Mouse (Mus musculus) limb, embryonic 14.5 days (tissue): Measurements from ENCODE around the gene Hsd11b2. TPM values are rescaled to one million over a fixed set of nuclear protein-coding genes. Genes with fewer than 3 reads are reported as not detected.
A peak's percentile ranks its signal among the peaks of the same experiment; 100 is the strongest.

ENCODE experiments used
- ATAC-seq: fragments of 200-750 bp; cut with Nextera tagmentation; 2 replicates; pipeline ENCODE4 v1.8.0; 2017; ENCODE audit warnings: low read depth, moderate number of reproducible peaks, moderate TSS enrichment; ENCODE audit not compliant: low FRiP score
- DNase-seq: peaks from one replicate; pipeline ENCODE4 v3.0.0-alpha.2; 2015; ENCODE audit warnings: low spot score
- H3K27ac ChIP-seq: fragments of 300-500 bp; sonication (generic); replicated peaks from 2 replicates; pipeline ENCODE4 v1.5.1; 2014; ENCODE audit warnings: low read depth, mild to moderate bottlenecking, low read length, moderate library complexity, mixed read lengths
- H3K27me3 ChIP-seq: fragments of 300-500 bp; sonication (generic); 2 replicates; pipeline ENCODE4 v1.6.1; 2014; ENCODE audit warnings: low read length, mixed read lengths; ENCODE audit not compliant: control insufficient read depth, insufficient read depth
- H3K36me3 ChIP-seq: fragments of 300-500 bp; sonication (generic); 2 replicates; pipeline ENCODE4 v1.6.1; 2014; ENCODE audit warnings: mild to moderate bottlenecking, low read length, moderate library complexity, mixed read lengths; ENCODE audit not compliant: control insufficient read depth, insufficient read depth
- H3K4me1 ChIP-seq: fragments of 300-500 bp; sonication (generic); 2 replicates; pipeline ENCODE4 v1.6.1; 2014; ENCODE audit warnings: antibody characterized with exemption, low read length, mixed read lengths; ENCODE audit not compliant: control insufficient read depth, insufficient read depth
- H3K4me2 ChIP-seq: fragments of 300-500 bp; sonication (generic); replicated peaks from 2 replicates; pipeline ENCODE4 v1.6.1; 2014; ENCODE audit warnings: low read depth, mild to moderate bottlenecking, low read length, moderate library complexity; ENCODE audit not compliant: severe bottlenecking
- H3K4me3 ChIP-seq: fragments of 300-500 bp; sonication (generic); replicated peaks from 2 replicates; pipeline ENCODE4 v1.5.1; 2014; ENCODE audit warnings: low read length
- H3K9ac ChIP-seq: fragments of 300-500 bp; sonication (generic); 2 replicates; pipeline ENCODE4 v1.6.1; 2014; ENCODE audit warnings: mild to moderate bottlenecking, low read depth, low read length, moderate library complexity; ENCODE audit not compliant: severe bottlenecking
- H3K9me3 ChIP-seq: fragments of 300-500 bp; sonication (generic); 2 replicates; pipeline ENCODE4 v1.6.1; 2016; ENCODE audit warnings: low read length; ENCODE audit not compliant: control insufficient read depth
- POLR2A ChIP-seq: fragments of 200-500 bp; IDR thresholded peaks from 2 replicates; pipeline ENCODE4 v1.8.0; 2012; ENCODE audit warnings: inconsistent platforms, mild to moderate bottlenecking, moderate library complexity, borderline replicate concordance; ENCODE audit not compliant: insufficient read depth, insufficient read length; ENCODE audit errors: extremely low read depth
- WGBS: fragments of 180-500 bp; shearing (Covaris S2); extraction: QIAGEN DNeasy Blood & Tissue Kit; methylation state at CpG from one replicate; pipeline ENCODE4 v1.1.7; 2014; 5-methylcytosine and 5-hydroxymethylcytosine counted together
- polyA plus RNA-seq, 2 experiments: library from polyadenylated mRNA; depleted of rRNA in 1 of 2; stranded (reverse) in 1 of 2; unstranded in 1 of 2; fragments of >200 nt; fragmentation: Nextera tagmentation in 1 of 2; extraction: Ambion mirVana in 1 of 2; gene quantifications; 2 replicates each; pipeline versions ENCODE4 v1.2.1 to v1.2.3; 2012 to 2014

The Hsd11b2 gene
- 3.3 and 6.4 TPM in 2 replicates for polyA plus RNA-seq (2012; rRNA removed)
- polyA plus RNA-seq (2014; fragmentation: Nextera tagmentation; extraction: Ambion mirVana) = 1.7 and 2.2 TPM in 2 replicates

DNA sequence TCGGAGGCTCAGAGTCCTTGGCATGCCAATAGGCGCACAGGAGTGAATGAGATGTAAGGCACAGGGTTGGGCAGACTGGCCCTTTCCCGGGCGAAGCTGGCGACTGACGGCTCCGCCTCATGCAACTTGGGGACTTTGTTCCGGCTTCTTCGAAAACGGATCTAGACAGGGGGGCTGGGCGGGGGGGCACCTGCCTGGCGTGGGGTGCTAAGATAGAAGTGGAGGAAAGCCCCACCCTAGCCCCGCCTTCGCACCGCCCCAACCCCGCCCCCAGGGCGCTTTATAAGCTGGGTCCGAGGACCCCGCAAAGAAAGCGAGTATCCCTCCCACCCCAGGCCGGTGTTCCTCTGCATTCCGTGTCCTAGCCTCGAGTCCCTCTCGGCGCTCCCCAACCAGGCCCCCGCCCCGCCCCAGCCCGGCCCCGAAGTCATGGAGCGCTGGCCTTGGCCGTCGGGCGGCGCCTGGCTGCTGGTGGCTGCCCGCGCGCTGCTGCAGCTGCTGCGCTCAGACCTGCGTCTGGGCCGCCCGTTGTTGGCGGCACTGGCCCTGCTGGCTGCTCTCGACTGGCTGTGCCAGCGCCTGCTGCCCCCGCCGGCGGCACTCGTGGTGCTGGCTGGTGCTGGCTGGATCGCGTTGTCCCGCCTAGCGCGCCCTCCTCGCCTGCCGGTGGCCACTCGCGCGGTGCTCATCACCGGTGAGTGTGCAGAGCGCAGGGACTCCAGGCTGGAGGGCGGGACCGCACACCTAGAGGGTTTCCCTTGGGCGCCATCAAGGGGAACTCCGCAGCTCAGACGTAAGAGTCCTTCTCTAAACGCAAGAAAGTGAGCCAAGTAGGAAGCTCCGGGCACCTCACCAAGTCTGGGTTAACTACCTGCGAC is at the start of gene Hsd11b2:
Hsd11b2 (plus strand) TSS at position 320 of the 878 bp plus-strand sequence.
- ATAC-seq (peak; percentile 51), DNase-seq (peak; percentile 27)
- no peak for TF ChIP-seq POLR2A
- Histone ChIP-seq H3K27me3 (no peaks in the 10 kb centered on the region), H3K4me2 (peak within 1 kb of the TSS; percentile 97), H3K4me3 (peak within 1 kb of the TSS; percentile 56), H3K9ac (peak within 1 kb of the TSS; percentile 62), H3K9me3 (no peaks in the 10 kb centered on the region), H3K36me3 (peaks cover 15% of the 10 kb centered on the region), H3K4me1 (peaks cover 34% of the 10 kb centered on the region), H3K27ac (peak within 1 kb of the TSS; percentile 61)
- WGBS = under 1% methylated on average over 54 of the region's 68 CpGs

DNA sequence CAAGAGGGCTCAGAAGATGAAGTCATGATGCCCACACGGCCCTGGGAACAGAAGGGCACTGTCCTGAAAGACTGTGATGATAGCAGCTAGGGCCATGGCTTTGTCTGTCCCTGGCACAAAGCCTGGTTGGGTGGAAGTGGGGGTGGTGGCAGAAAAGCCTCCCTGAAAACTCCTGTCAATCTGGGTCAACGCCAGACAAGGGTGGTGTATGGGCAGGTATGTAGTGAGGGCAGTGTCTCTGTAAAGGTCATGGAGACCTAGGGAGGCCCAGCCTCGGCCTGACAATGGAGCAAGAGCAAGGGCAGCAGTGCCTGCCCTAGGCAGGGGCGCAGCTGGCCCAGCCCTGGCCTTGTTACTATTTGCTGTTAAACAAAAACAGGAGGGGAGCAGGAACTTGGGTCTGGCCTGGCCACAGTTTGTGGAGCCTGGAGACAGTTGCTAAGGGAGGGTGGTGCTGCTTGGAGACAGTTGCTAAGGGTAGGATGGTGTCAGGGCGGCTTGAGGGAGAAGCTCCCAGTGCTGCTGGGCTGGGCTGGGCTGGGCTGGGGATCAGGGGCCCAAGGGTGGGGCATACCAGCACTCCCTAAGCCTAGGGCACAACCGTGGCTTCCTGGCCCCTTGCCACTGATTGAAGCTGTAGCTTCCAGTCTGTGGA is 49.4 kb upstream of the Hsd11b2 start:
- DNase-seq (no peak), ATAC-seq (no peak)
- no peak overlapping the region for H3K4me3 ChIP-seq
- H3K9me3 ChIP-seq = no peaks in the 10 kb centered on the region
- H3K9ac ChIP-seq = no peak overlapping the region
- no peak overlapping the region for H3K27ac ChIP-seq
- 42% methylated on average over 6 of the region's 6 CpGs for WGBS
- H3K27me3 ChIP-seq = peaks cover 11% of the 10 kb centered on the region
- peaks cover 17% of the 10 kb centered on the region for H3K4me1 ChIP-seq
- no peak overlapping the region for H3K4me2 ChIP-seq
- no peak for TF ChIP-seq POLR2A
- H3K36me3 ChIP-seq = 0 out of 2 replicates have a peak, but pooled peaks cover 7% of the 10 kb centered on the region

DNA sequence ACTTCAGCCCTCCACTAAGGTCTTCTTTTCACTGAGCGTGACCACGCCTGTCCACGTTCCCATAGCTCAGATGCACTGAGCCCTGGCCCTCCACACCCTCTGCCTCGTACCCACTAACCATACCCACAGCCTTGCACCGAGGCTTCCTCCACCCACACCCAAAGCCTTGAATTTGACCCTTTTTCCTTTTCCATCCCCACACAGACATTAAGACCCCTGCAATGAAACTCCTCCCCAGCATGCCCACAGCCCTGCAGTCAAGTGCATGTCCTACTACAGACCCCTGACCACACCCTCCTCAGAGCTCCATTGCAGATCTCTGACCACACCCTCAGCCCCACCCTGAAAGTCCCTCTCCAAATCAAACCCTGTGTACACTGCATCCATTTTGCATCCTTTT is 48.7 kb upstream of the Hsd11b2 start:
- Histone ChIP-seq H3K9ac (peak overlapping the region; percentile 50; the same call in 1 of the 2 replicates), H3K36me3 (peaks cover 14% of the 10 kb centered on the region; the same call in 1 of the 2 replicates), H3K9me3 (no peaks in the 10 kb centered on the region), H3K4me3 (no peak overlapping the region), H3K4me2 (peak overlapping the region; percentile 64; the same call in 1 of the 2 replicates), H3K4me1 (peaks cover 24% of the 10 kb centered on the region), H3K27ac (no peak overlapping the region), H3K27me3 (peaks cover 11% of the 10 kb centered on the region)
- no peak for DNase-seq
- WGBS = 90% methylated on average over 3 of the region's 5 CpGs
- TF ChIP-seq POLR2A = no peak
- no peak for ATAC-seq

GRCm38 (mm10) chr8:105470262-105470661 is 48.3 kb upstream of the Hsd11b2 start:
- Histone ChIP-seq H3K27me3 (peaks cover 11% of the 10 kb centered on the region), H3K36me3 (peaks cover 18% of the 10 kb centered on the region), H3K4me2 (peak overlapping the region; percentile 64), H3K9me3 (no peaks in the 10 kb centered on the region), H3K27ac (peak overlapping the region; percentile 43; the same call in 1 of the 2 replicates), H3K4me1 (peaks cover 26% of the 10 kb centered on the region), H3K9ac (peak overlapping the region; percentile 50; the same call in 1 of the 2 replicates), H3K4me3 (peak overlapping the region; percentile 23; the same call in 1 of the 2 replicates)
- WGBS = 73% methylated on average over 5 of the region's 5 CpGs
- no peak for TF ChIP-seq POLR2A
- DNase-seq (no peak), ATAC-seq (no peak)

GRCm38 (mm10) chr8:105470681-105471313 is 47.8 kb upstream of the Hsd11b2 start:
- Histone ChIP-seq H3K27me3 (peaks cover 11% of the 10 kb centered on the region), H3K27ac (peak overlapping the region; percentile 43; the same call in 1 of the 2 replicates), H3K36me3 (peaks cover 22% of the 10 kb centered on the region), H3K4me3 (peak overlapping the region; percentile 23), H3K4me1 (peaks cover 26% of the 10 kb centered on the region), H3K9ac (peak overlapping the region; percentile 50), H3K9me3 (no peaks in the 10 kb centered on the region), H3K4me2 (peak overlapping the region; percentile 64)
- no peak for TF ChIP-seq POLR2A
- WGBS = 19% methylated on average over 10 of the region's 11 CpGs
- DNase-seq = no peak
- peak; percentile 68 for ATAC-seq
